In the genomic region with DNA sequence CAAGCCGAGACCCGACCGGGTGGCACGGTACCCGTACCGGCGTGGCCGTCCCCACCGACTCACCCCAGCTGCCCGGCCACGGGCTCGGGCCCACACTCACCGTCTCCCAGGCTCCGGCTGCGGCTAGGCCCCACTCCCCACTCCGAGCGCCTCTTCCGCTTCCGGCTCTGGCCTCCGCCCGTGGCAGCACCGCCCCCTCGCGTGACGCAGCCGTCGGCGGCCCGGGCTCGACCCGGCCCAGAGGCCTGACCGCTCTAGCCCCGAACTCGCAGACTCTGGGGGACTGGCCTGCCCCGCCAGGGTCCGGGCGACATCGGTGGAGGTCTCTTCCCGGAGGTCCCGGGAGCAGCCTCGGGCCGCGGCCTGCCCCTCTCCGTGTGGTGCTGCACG, we compare ENCODE assay signal across 8 mouse cellular contexts. TPM values are rescaled to one million over a fixed set of nuclear protein-coding genes. Genes with fewer than 3 reads are reported as not detected.
A peak's percentile ranks its signal among the peaks of the same experiment; 100 is the strongest.
DNase-seq lines count a peak whose midpoint lies in the region; ATAC-seq and TF ChIP-seq lines count a peak whose summit lies in the region.

No protein-coding gene starts in this region.

- peak overlapping the region; percentile 96 for H3K4me2 ChIP-seq in forebrain, embryonic 12.5 days
- peak overlapping the region; percentile 83 for H3K4me2 ChIP-seq in heart, postnatal 0 days (ENCODE audit: low read depth, low read length)
- H3K4me2 ChIP-seq in liver, embryonic 16.5 days (ENCODE audit: low read depth, low read length), result peak overlapping the region; percentile 90
- H3K4me2 ChIP-seq in neural tube, embryonic 12.5 days (replicated peaks), result peak overlapping the region; percentile 95
- H3K4me2 ChIP-seq in stomach, postnatal 0 days (replicated peaks; ENCODE audit: low read depth), result peak overlapping the region; percentile 94

- H3K4me3 ChIP-seq in ES-Bruce4 (ENCODE audit: low read depth, low read length), result peak overlapping the region; percentile 88
- H3K4me3 ChIP-seq in forebrain, embryonic 12.5 days (replicated peaks), result peak overlapping the region; percentile 78
- H3K4me3 ChIP-seq in heart, postnatal 0 days (ENCODE audit: low read depth, low read length), result peak overlapping the region; percentile 84
- H3K4me3 ChIP-seq in liver, embryonic 16.5 days (ENCODE audit: low read depth, low read length), result peak overlapping the region; percentile 95
- peak overlapping the region; percentile 92 for H3K4me3 ChIP-seq in neural tube, embryonic 12.5 days
- H3K4me3 ChIP-seq in stomach, postnatal 0 days (ENCODE audit: low read depth, low read length), result peak overlapping the region; percentile 93

- no peaks in the 10 kb centered on the region for H3K27me3 ChIP-seq in ES-Bruce4 (ENCODE audit: control insufficient read depth, insufficient read depth, low read length, poor library complexity, severe bottlenecking)
- H3K27me3 ChIP-seq in forebrain, embryonic 12.5 days, result peaks cover 4% of the 10 kb centered on the region; the same call in 1 of the 2 replicates
- no peaks in the 10 kb centered on the region for H3K27me3 ChIP-seq in heart, postnatal 0 days (ENCODE audit: control insufficient read depth, insufficient read depth, low read length)
- no peaks in the 10 kb centered on the region for H3K27me3 ChIP-seq in liver, embryonic 16.5 days (ENCODE audit: control insufficient read depth, insufficient read depth, low read depth, low read length)
- no peaks in the 10 kb centered on the region for H3K27me3 ChIP-seq in neural tube, embryonic 12.5 days (replicated peaks)
- no peaks in the 10 kb centered on the region for H3K27me3 ChIP-seq in stomach, postnatal 0 days (ENCODE audit: control insufficient read depth, insufficient read depth, low read length)

- H3K36me3 ChIP-seq in ES-Bruce4 (ENCODE audit: control insufficient read depth, insufficient read depth, low read length, poor library complexity, severe bottlenecking), result peaks cover 3% of the 10 kb centered on the region
- peaks cover 18% of the 10 kb centered on the region for H3K36me3 ChIP-seq in forebrain, embryonic 12.5 days (replicated peaks)
- peaks cover 18% of the 10 kb centered on the region for H3K36me3 ChIP-seq in heart, postnatal 0 days (replicated peaks; ENCODE audit: control insufficient read depth, insufficient read depth, low read length)
- peaks cover 20% of the 10 kb centered on the region for H3K36me3 ChIP-seq in liver, embryonic 16.5 days (ENCODE audit: control insufficient read depth, insufficient read depth)
- H3K36me3 ChIP-seq in neural tube, embryonic 12.5 days, result peaks cover 17% of the 10 kb centered on the region
- 0 out of 2 replicates have a peak, but pooled peaks cover 12% of the 10 kb centered on the region for H3K36me3 ChIP-seq in stomach, postnatal 0 days (ENCODE audit: control insufficient read depth, insufficient read depth, low read length)

- H3K9me3 ChIP-seq in ES-Bruce4 (replicated peaks; ENCODE audit: control insufficient read depth, insufficient read depth, low read length, poor library complexity, severe bottlenecking), result no peaks in the 10 kb centered on the region
- H3K9me3 ChIP-seq in forebrain, embryonic 12.5 days, result no peaks in the 10 kb centered on the region
- H3K9me3 ChIP-seq in heart, postnatal 0 days (replicated peaks; ENCODE audit: control insufficient read depth, low read length), result no peaks in the 10 kb centered on the region
- no peaks in the 10 kb centered on the region for H3K9me3 ChIP-seq in liver, embryonic 16.5 days (replicated peaks; ENCODE audit: control insufficient read depth, low read length)
- no peaks in the 10 kb centered on the region for H3K9me3 ChIP-seq in neural tube, embryonic 12.5 days
- no peaks in the 10 kb centered on the region for H3K9me3 ChIP-seq in stomach, postnatal 0 days (ENCODE audit: control insufficient read depth, low read length)

- TF ChIP-seq POLR2A in ES-Bruce4 (IDR thresholded peaks at IDR 0.05; ENCODE audit: insufficient read depth, low read length), result no peak

- no peak for TF ChIP-seq CTCF in ES-Bruce4 (IDR thresholded peaks at IDR 0.05; ENCODE audit: low read depth, low read length)
- TF ChIP-seq CTCF in heart, postnatal 0 days (IDR thresholded peaks at IDR 0.05; ENCODE audit: low read depth), result no peak
- TF ChIP-seq CTCF in stomach, postnatal 0 days (IDR thresholded peaks at IDR 0.05; ENCODE audit: low read depth), result no peak

- peak; percentile 93 for ATAC-seq in forebrain, embryonic 12.5 days (ENCODE audit: low FRiP score)
- peak; percentile 88 for ATAC-seq in heart, postnatal 0 days (ENCODE audit: insufficient read depth, low read depth)
- peak; percentile 78 for ATAC-seq in liver, embryonic 16.5 days (ENCODE audit: low read depth)
- peak; percentile 92 for ATAC-seq in neural tube, embryonic 12.5 days (ENCODE audit: low FRiP score, low read depth)
- peak; percentile 91 for ATAC-seq in stomach, postnatal 0 days (ENCODE audit: low FRiP score, low TSS enrichment)

- H3K9ac ChIP-seq in ES-Bruce4 (ENCODE audit: low read depth, poor library complexity, severe bottlenecking), result peak overlapping the region; percentile 87
- peak overlapping the region; percentile 93 for H3K9ac ChIP-seq in forebrain, embryonic 12.5 days
- peak overlapping the region; percentile 93 for H3K9ac ChIP-seq in heart, postnatal 0 days (replicated peaks; ENCODE audit: low read depth, low read length)
- H3K9ac ChIP-seq in liver, embryonic 16.5 days (ENCODE audit: low read depth, low read length), result peak overlapping the region; percentile 94
- H3K9ac ChIP-seq in neural tube, embryonic 12.5 days, result peak overlapping the region; percentile 96
- peak overlapping the region; percentile 98 for H3K9ac ChIP-seq in stomach, postnatal 0 days (ENCODE audit: low read length)

- H3K27ac ChIP-seq in ES-Bruce4 (ENCODE audit: insufficient read depth, low read length), result no peak overlapping the region
- H3K27ac ChIP-seq in forebrain, embryonic 12.5 days, result peak overlapping the region; percentile 99
- peak overlapping the region; percentile 98 for H3K27ac ChIP-seq in heart, postnatal 0 days (ENCODE audit: low read depth)
- H3K27ac ChIP-seq in liver, embryonic 16.5 days (ENCODE audit: low read length), result peak overlapping the region; percentile 97
- peak overlapping the region; percentile 96 for H3K27ac ChIP-seq in neural tube, embryonic 12.5 days
- peak overlapping the region; percentile 99 for H3K27ac ChIP-seq in stomach, postnatal 0 days (replicated peaks)

- H3K4me1 ChIP-seq in ES-Bruce4 (ENCODE audit: control insufficient read depth, insufficient read depth, low read length), result peaks cover 2% of the 10 kb centered on the region
- peaks cover 38% of the 10 kb centered on the region for H3K4me1 ChIP-seq in forebrain, embryonic 12.5 days
- peaks cover 45% of the 10 kb centered on the region for H3K4me1 ChIP-seq in heart, postnatal 0 days (ENCODE audit: control insufficient read depth, insufficient read depth)
- H3K4me1 ChIP-seq in liver, embryonic 16.5 days (ENCODE audit: control insufficient read depth, low read depth, low read length), result peaks cover 71% of the 10 kb centered on the region
- peaks cover 33% of the 10 kb centered on the region for H3K4me1 ChIP-seq in neural tube, embryonic 12.5 days
- peaks cover 20% of the 10 kb centered on the region; the same call in 1 of the 2 replicates for H3K4me1 ChIP-seq in stomach, postnatal 0 days (replicated peaks; ENCODE audit: control insufficient read depth, insufficient read depth)

- TF ChIP-seq EP300 in ES-Bruce4 (IDR thresholded peaks at IDR 0.05; ENCODE audit: insufficient read depth, low read depth, low read length), result 0 out of 2 replicates have a peak, but pooled peaks have one; percentile 5
- TF ChIP-seq EP300 in heart, postnatal 0 days (IDR thresholded peaks at IDR 0.05; ENCODE audit: low read depth), result 0 out of 2 replicates have a peak, but pooled peaks have one; percentile 36
- peak; percentile 75 for TF ChIP-seq EP300 in stomach, postnatal 0 days (optimal IDR thresholded peaks at IDR 0.05)

- peak; percentile 83 for DNase-seq in c-Kit-positive CD71-positive TER-119-positive erythroid progenitor cells, embryonic 14.5 days (ENCODE audit: low spot score)
- peak; percentile 86 for DNase-seq in heart, postnatal 0 days (ENCODE audit: low spot score)
- DNase-seq in kidney, postnatal 36 days, result peak; percentile 95 to 98
- DNase-seq in stomach, postnatal 0 days (ENCODE audit: low spot score), result peak; percentile 95

- WGBS in forebrain, embryonic 12.5 days, result 0% methylated on average over 38 of the region's 45 CpGs
- WGBS in heart, postnatal 0 days, result 0% methylated on average over 45 of the region's 45 CpGs
- WGBS in liver, embryonic 16.5 days (ENCODE audit: insufficient replicate concordance), result under 1% methylated on average over 44 of the region's 45 CpGs
- WGBS in neural tube, embryonic 12.5 days, result under 1% methylated on average over 45 of the region's 45 CpGs
- 1% methylated on average over 39 of the region's 45 CpGs for WGBS in stomach, postnatal 0 days

RNA-seq across cellular contexts. Expression of gene Clk3, which starts 0.7 kb away (rescaled TPM):
- polyA plus RNA-seq in ES-Bruce4 (2011; ENCODE audit: insufficient read depth, insufficient read length, low read depth, missing spikeins), result 71.2 and 77.7 TPM in 2 replicates
- 90.2 and 96.7 TPM in 2 replicates for polyA plus RNA-seq in forebrain, embryonic 12.5 days (2016; fragmentation: Nextera tagmentation; extraction: Ambion mirVana)
- 27.5 and 40.8 TPM in 2 replicates for total RNA-seq in heart, postnatal 0 days (2014; rRNA removed; ENCODE audit: low replicate concordance)
- 31.9 and 34.8 TPM in 2 replicates for polyA plus RNA-seq in heart, postnatal 0 days (2015; fragmentation: Nextera tagmentation; extraction: Ambion mirVana)
- 93.5 and 104 TPM in 2 replicates for polyA plus RNA-seq in liver, embryonic 16.5 days (2015; fragmentation: Nextera tagmentation; extraction: Ambion mirVana)
- 80.9 and 84.9 TPM in 2 replicates for polyA plus RNA-seq in neural tube, embryonic 12.5 days (2016; fragmentation: Nextera tagmentation; extraction: Ambion mirVana)
- polyA plus RNA-seq in stomach, postnatal 0 days (2015; fragmentation: Nextera tagmentation; extraction: Ambion mirVana), result 29.4 and 38.0 TPM in 2 replicates

RNA-seq across cellular contexts. Expression of gene Edc3, which starts 56.6 kb away (rescaled TPM):
- polyA plus RNA-seq in ES-Bruce4 (2011; ENCODE audit: insufficient read depth, insufficient read length, low read depth, missing spikeins), result 22.0 and 26.3 TPM in 2 replicates
- 39.4 and 40.2 TPM in 2 replicates for polyA plus RNA-seq in forebrain, embryonic 12.5 days (2016; fragmentation: Nextera tagmentation; extraction: Ambion mirVana)
- total RNA-seq in heart, postnatal 0 days (2014; rRNA removed; ENCODE audit: low replicate concordance), result 3.7 and 4.8 TPM in 2 replicates
- 9.5 and 10.6 TPM in 2 replicates for polyA plus RNA-seq in heart, postnatal 0 days (2015; fragmentation: Nextera tagmentation; extraction: Ambion mirVana)
- polyA plus RNA-seq in liver, embryonic 16.5 days (2015; fragmentation: Nextera tagmentation; extraction: Ambion mirVana), result 15.2 and 17.0 TPM in 2 replicates
- 38.4 and 41.0 TPM in 2 replicates for polyA plus RNA-seq in neural tube, embryonic 12.5 days (2016; fragmentation: Nextera tagmentation; extraction: Ambion mirVana)
- 13.6 and 15.2 TPM in 2 replicates for polyA plus RNA-seq in stomach, postnatal 0 days (2015; fragmentation: Nextera tagmentation; extraction: Ambion mirVana)
